Mouse (Mus musculus) bone marrow, adult 2 months (tissue): ENCODE results near the gene Supt20. TPM values are rescaled to one million over a fixed set of nuclear protein-coding genes. Genes with fewer than 3 reads are reported as not detected.

Experiments
- H3K27ac ChIP-seq: fragments of 200-500 bp; 2 replicates; pipeline ENCODE4 v1.5.1; 2012; ENCODE audit warnings: low read depth, mild to moderate bottlenecking, control low read depth, inconsistent platforms, low read length; ENCODE audit not compliant: control insufficient read depth, poor library complexity, insufficient read depth
- H3K4me1 ChIP-seq: fragments of 200-500 bp; 2 replicates; pipeline ENCODE4 v1.6.1; 2011; ENCODE audit warnings: low read length; ENCODE audit not compliant: control insufficient read depth, insufficient read depth
- H3K4me3 ChIP-seq: fragments of 200-500 bp; replicated peaks from 2 replicates; pipeline ENCODE3; 2011; ENCODE audit warnings: mild to moderate bottlenecking, low read depth, low read length, control low read depth; ENCODE audit not compliant: control insufficient read depth
- CTCF ChIP-seq: fragments of 200-500 bp; IDR thresholded peaks from 2 replicates; pipeline ENCODE4 v1.5.1; 2011; ENCODE audit warnings: low read length, control low read depth; ENCODE audit not compliant: control insufficient read depth, insufficient read depth
- POLR2A ChIP-seq: fragments of 200-500 bp; IDR thresholded peaks from 2 replicates; pipeline ENCODE4 v1.6.1; 2011; ENCODE audit warnings: low read depth, mild to moderate bottlenecking, control low read depth, low read length, borderline replicate concordance; ENCODE audit not compliant: control insufficient read depth
- WGBS: fragments of 180-500 bp; shearing (Covaris S2); methylation state at CpG from one replicate; pipeline ENCODE4 v1.1.7; 2018; 5-methylcytosine and 5-hydroxymethylcytosine counted together
- polyA plus RNA-seq: library from polyadenylated mRNA; stranded (reverse); fragments of >200 nt; gene quantifications from 2 replicates; pipeline ENCODE4 v1.2.4, GENCODE M21; 2011; ENCODE audit warnings: low replicate concordance; ENCODE audit not compliant: missing spikeins, insufficient read depth, insufficient read length

Gene Supt20
- polyA plus RNA-seq, 1 experiment: 60.4 TPM

- 42% methylated on average over 18 of the region's 18 CpGs for WGBS
- no peak overlapping the region for H3K27ac ChIP-seq
- no peaks in the 10 kb centered on the region; the same call in 1 of the 2 replicates for H3K4me1 ChIP-seq
- TF ChIP-seq POLR2A (no peak), CTCF (no peak)
- H3K4me3 ChIP-seq: peak overlapping the region; percentile 95
Observed at GRCm38 (mm10) chr3:54736101-54736927, 43.7 kb downstream of the Supt20 start.

- Histone ChIP-seq H3K27ac (no peak overlapping the region), H3K4me3 (no peak overlapping the region), H3K4me1 (no peaks in the 10 kb centered on the region; the same call in 1 of the 2 replicates)
- TF ChIP-seq CTCF: no peak
- WGBS: 94% methylated on average over 8 of the region's 8 CpGs
Observed at GRCm38 (mm10) chr3:54737317-54737716, 44.7 kb downstream of the Supt20 start.

- TF ChIP-seq POLR2A: no peak
- no peak for TF ChIP-seq CTCF
- Histone ChIP-seq H3K4me3 (no peak overlapping the region), H3K4me1 (no peaks in the 10 kb centered on the region), H3K27ac (no peak overlapping the region)
- WGBS: 94% methylated on average over 11 of the region's 11 CpGs
Observed at GRCm38 (mm10) chr3:54741965-54742364, 49.4 kb downstream of the Supt20 start.

DNA sequence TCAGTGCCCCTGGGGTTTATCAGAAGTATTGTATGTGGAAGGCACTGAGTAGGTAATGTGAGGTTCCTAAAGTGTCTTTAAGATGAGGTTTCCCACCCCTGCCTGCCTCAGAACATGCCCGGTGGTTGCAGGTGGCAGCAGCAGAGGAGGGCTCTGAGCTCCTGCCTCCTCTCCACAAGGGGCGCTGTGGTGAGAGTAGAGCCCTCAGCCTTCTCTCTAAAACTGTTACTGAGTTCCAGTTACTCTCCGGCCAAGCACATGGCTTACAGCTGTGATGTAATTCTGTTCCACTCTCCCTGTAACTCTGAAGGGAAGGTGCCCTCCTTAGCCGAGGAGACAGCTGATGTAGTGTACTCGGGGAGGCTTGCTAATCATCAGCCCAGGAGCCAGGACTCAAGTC lies 53.2 kb downstream of the Supt20 start:
- no peak for TF ChIP-seq POLR2A
- TF ChIP-seq CTCF: peak; percentile 54
- no peaks in the 10 kb centered on the region for H3K4me1 ChIP-seq
- WGBS: 73% methylated on average over 5 of the region's 5 CpGs
- H3K27ac ChIP-seq: no peak overlapping the region
- no peak overlapping the region for H3K4me3 ChIP-seq

DNA sequence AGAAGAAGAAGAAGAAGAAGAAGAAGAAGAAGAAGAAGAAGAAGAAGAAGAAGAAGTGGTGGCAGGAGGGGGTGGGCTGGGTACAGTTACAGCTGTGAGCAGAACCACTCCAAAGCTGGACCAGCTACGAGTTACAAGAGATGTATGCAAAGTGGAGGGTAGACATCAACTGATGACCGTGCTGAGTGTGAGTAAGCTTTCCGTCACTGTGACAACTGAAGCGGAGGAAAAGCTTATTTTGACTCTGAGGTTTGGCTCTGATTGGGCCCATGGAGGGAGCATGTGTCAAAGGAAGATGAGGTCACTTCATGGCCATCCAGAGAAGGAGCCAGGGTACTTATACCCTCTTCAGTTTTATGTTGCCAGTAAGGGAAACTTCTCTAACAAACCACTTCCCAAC lies 60.8 kb downstream of the Supt20 start:
- no peaks in the 10 kb centered on the region for H3K4me1 ChIP-seq
- TF ChIP-seq POLR2A (no peak), CTCF (no peak)
- no peak overlapping the region for H3K4me3 ChIP-seq
- H3K27ac ChIP-seq: no peak overlapping the region
- 60% methylated on average over 4 of the region's 4 CpGs for WGBS

- Histone ChIP-seq H3K27ac (no peak within 1 kb of the TSS; the same call in 1 of the 2 replicates), H3K4me3 (peak within 1 kb of the TSS; percentile 4), H3K4me1 (no peaks in the 10 kb centered on the region)
- 1% methylated on average over 65 of the region's 66 CpGs for WGBS
- TF ChIP-seq POLR2A (no peak), CTCF (no peak)
Observed at GRCm38 (mm10) chr3:54755145-54756041, 62.8 kb downstream of the Supt20 start, which contains the start of gene Smad9. Gene Smad9 (plus strand): TSS chr3:54755582.

- Histone ChIP-seq H3K27ac (no peak overlapping the region), H3K4me3 (no peak overlapping the region)
- 5% methylated on average over 11 of the region's 11 CpGs for WGBS
Observed at GRCm38 (mm10) chr3:54756058-54756457, 63.5 kb downstream of the Supt20 start.

GRCm38 (mm10) chr3:54757446-54757845 lies 64.8 kb downstream of the Supt20 start:
- no peaks in the 10 kb centered on the region for H3K4me1 ChIP-seq
- no peak overlapping the region for H3K4me3 ChIP-seq
- 90% methylated on average over 8 of the region's 8 CpGs for WGBS
- TF ChIP-seq POLR2A: no peak
- TF ChIP-seq CTCF: no peak
- no peak overlapping the region for H3K27ac ChIP-seq

More at GRCm38 (mm10) chr3:54756058-54756457, 63.5 kb downstream of the Supt20 start:
- TF ChIP-seq CTCF (no peak), POLR2A (no peak)
- no peaks in the 10 kb centered on the region for H3K4me1 ChIP-seq
